Mouse (Mus musculus): Measurements from ENCODE around the gene Nsmf. TPM values are rescaled to one million over a fixed set of nuclear protein-coding genes. Genes with fewer than 3 reads are reported as not detected.

The Nsmf gene
- polyA plus RNA-seq, 1 experiment from 2014 or later = 57.2 TPM

GRCm38 (mm10) chr2:25072398-25072797 is 18.2 kb downstream of the Nsmf start:
- H3K36me3 ChIP-seq (ENCODE audit: control insufficient read depth, insufficient read depth, low read length) = no peaks in the 10 kb centered on the region
- 88% methylated on average over 4 of the region's 4 CpGs for WGBS
- no peak overlapping the region for H3K4me3 ChIP-seq (replicated peaks; ENCODE audit: low read length)
- no peak overlapping the region for H3K4me2 ChIP-seq (ENCODE audit: low read depth, low read length)
- H3K27ac ChIP-seq (ENCODE audit: low read length) = no peak overlapping the region
- H3K9ac ChIP-seq (ENCODE audit: low read length) = no peak overlapping the region
- no peak for ATAC-seq (ENCODE audit: insufficient read depth, low FRiP score)
- no peaks in the 10 kb centered on the region for H3K27me3 ChIP-seq (ENCODE audit: control insufficient read depth, insufficient read depth, low read length)
- H3K4me1 ChIP-seq (ENCODE audit: control insufficient read depth, insufficient read depth, low read length) = no peaks in the 10 kb centered on the region
- H3K9me3 ChIP-seq (replicated peaks; ENCODE audit: control insufficient read depth, low read length) = no peaks in the 10 kb centered on the region

- Histone ChIP-seq H3K9me3 (replicated peaks; ENCODE audit: control insufficient read depth, low read length) (no peaks in the 10 kb centered on the region), H3K4me3 (replicated peaks; ENCODE audit: low read length) (no peak overlapping the region), H3K27me3 (ENCODE audit: control insufficient read depth, insufficient read depth, low read length) (no peaks in the 10 kb centered on the region), H3K9ac (ENCODE audit: low read length) (no peak overlapping the region), H3K36me3 (ENCODE audit: control insufficient read depth, insufficient read depth, low read length) (no peaks in the 10 kb centered on the region), H3K4me1 (ENCODE audit: control insufficient read depth, insufficient read depth, low read length) (no peaks in the 10 kb centered on the region), H3K27ac (ENCODE audit: low read length) (no peak overlapping the region), H3K4me2 (ENCODE audit: low read depth, low read length) (no peak overlapping the region)
- WGBS = 56% methylated on average over 4 of the region's 4 CpGs
- no peak for ATAC-seq (ENCODE audit: insufficient read depth, low FRiP score)
Measured at GRCm38 (mm10) chr2:25075506-25075905, 21.4 kb downstream of the Nsmf start.

- no peaks in the 10 kb centered on the region for H3K27me3 ChIP-seq (ENCODE audit: control insufficient read depth, insufficient read depth, low read length)
- no peak overlapping the region for H3K9ac ChIP-seq (ENCODE audit: low read length)
- no peaks in the 10 kb centered on the region for H3K36me3 ChIP-seq (ENCODE audit: control insufficient read depth, insufficient read depth, low read length)
- no peaks in the 10 kb centered on the region for H3K9me3 ChIP-seq (replicated peaks; ENCODE audit: control insufficient read depth, low read length)
- no peak overlapping the region for H3K27ac ChIP-seq (ENCODE audit: low read length)
- 42% methylated on average over 1 of the region's 1 CpGs for WGBS
- ATAC-seq (ENCODE audit: insufficient read depth, low FRiP score) = no peak
- H3K4me1 ChIP-seq (ENCODE audit: control insufficient read depth, insufficient read depth, low read length) = no peaks in the 10 kb centered on the region
- no peak overlapping the region for H3K4me2 ChIP-seq (ENCODE audit: low read depth, low read length)
- no peak overlapping the region for H3K4me3 ChIP-seq (replicated peaks; ENCODE audit: low read length)
Measured at GRCm38 (mm10) chr2:25078967-25079366, 24.8 kb downstream of the Nsmf start.

- Histone ChIP-seq H3K36me3 (ENCODE audit: control insufficient read depth, insufficient read depth, low read length) (no peaks in the 10 kb centered on the region), H3K4me3 (replicated peaks; ENCODE audit: low read length) (no peak within 1 kb of the TSS), H3K9ac (ENCODE audit: low read length) (no peak within 1 kb of the TSS), H3K4me2 (ENCODE audit: low read depth, low read length) (no peak within 1 kb of the TSS), H3K27ac (ENCODE audit: low read length) (no peak within 1 kb of the TSS), H3K27me3 (ENCODE audit: control insufficient read depth, insufficient read depth, low read length) (no peaks in the 10 kb centered on the region), H3K9me3 (replicated peaks; ENCODE audit: control insufficient read depth, low read length) (no peaks in the 10 kb centered on the region), H3K4me1 (ENCODE audit: control insufficient read depth, insufficient read depth, low read length) (no peaks in the 10 kb centered on the region)
- peak; percentile 47; the same call in 1 of the 2 replicates for ATAC-seq (ENCODE audit: insufficient read depth, low FRiP score)
- 47% methylated on average over 5 of the region's 5 CpGs for WGBS
Measured at GRCm38 (mm10) chr2:25080076-25080475, 25.9 kb downstream of the Nsmf start, which contains the start of gene Entpd8. Gene Entpd8, plus strand, starts transcription at chr2:25080304.

GRCm38 (mm10) chr2:25083697-25084096 is 29.5 kb downstream of the Nsmf start:
- Histone ChIP-seq H3K4me2 (ENCODE audit: low read depth, low read length) (no peak overlapping the region), H3K36me3 (ENCODE audit: control insufficient read depth, insufficient read depth, low read length) (no peaks in the 10 kb centered on the region), H3K27ac (ENCODE audit: low read length) (no peak overlapping the region), H3K4me3 (replicated peaks; ENCODE audit: low read length) (no peak overlapping the region), H3K9ac (ENCODE audit: low read length) (no peak overlapping the region), H3K27me3 (ENCODE audit: control insufficient read depth, insufficient read depth, low read length) (no peaks in the 10 kb centered on the region), H3K9me3 (replicated peaks; ENCODE audit: control insufficient read depth, low read length) (no peaks in the 10 kb centered on the region), H3K4me1 (ENCODE audit: control insufficient read depth, insufficient read depth, low read length) (no peaks in the 10 kb centered on the region)
- 69% methylated on average over 4 of the region's 4 CpGs for WGBS
- ATAC-seq (ENCODE audit: insufficient read depth, low FRiP score) = peak; percentile 71; the same call in 1 of the 2 replicates

GRCm38 (mm10) chr2:25085571-25085970 is 31.4 kb downstream of the Nsmf start:
- no peak for ATAC-seq (ENCODE audit: insufficient read depth, low FRiP score)
- Histone ChIP-seq H3K27me3 (ENCODE audit: control insufficient read depth, insufficient read depth, low read length) (no peaks in the 10 kb centered on the region), H3K27ac (ENCODE audit: low read length) (no peak overlapping the region), H3K4me3 (replicated peaks; ENCODE audit: low read length) (no peak overlapping the region), H3K9ac (ENCODE audit: low read length) (no peak overlapping the region), H3K4me2 (ENCODE audit: low read depth, low read length) (no peak overlapping the region), H3K9me3 (replicated peaks; ENCODE audit: control insufficient read depth, low read length) (no peaks in the 10 kb centered on the region), H3K4me1 (ENCODE audit: control insufficient read depth, insufficient read depth, low read length) (no peaks in the 10 kb centered on the region), H3K36me3 (ENCODE audit: control insufficient read depth, insufficient read depth, low read length) (no peaks in the 10 kb centered on the region)
- WGBS = 90% methylated on average over 5 of the region's 5 CpGs

- Histone ChIP-seq H3K4me2 (ENCODE audit: low read depth, low read length) (no peak overlapping the region), H3K9me3 (replicated peaks; ENCODE audit: control insufficient read depth, low read length) (no peaks in the 10 kb centered on the region), H3K27ac (ENCODE audit: low read length) (no peak overlapping the region), H3K4me3 (replicated peaks; ENCODE audit: low read length) (no peak overlapping the region), H3K27me3 (ENCODE audit: control insufficient read depth, insufficient read depth, low read length) (no peaks in the 10 kb centered on the region), H3K4me1 (ENCODE audit: control insufficient read depth, insufficient read depth, low read length) (no peaks in the 10 kb centered on the region), H3K36me3 (ENCODE audit: control insufficient read depth, insufficient read depth, low read length) (no peaks in the 10 kb centered on the region), H3K9ac (ENCODE audit: low read length) (no peak overlapping the region)
- 88% methylated on average over 2 of the region's 2 CpGs for WGBS
- ATAC-seq (ENCODE audit: insufficient read depth, low FRiP score) = no peak
Measured at GRCm38 (mm10) chr2:25087842-25088241, 33.7 kb downstream of the Nsmf start.

- Histone ChIP-seq H3K36me3 (ENCODE audit: control insufficient read depth, insufficient read depth, low read length) (no peaks in the 10 kb centered on the region), H3K4me2 (ENCODE audit: low read depth, low read length) (no peak overlapping the region), H3K9me3 (replicated peaks; ENCODE audit: control insufficient read depth, low read length) (no peaks in the 10 kb centered on the region), H3K4me1 (ENCODE audit: control insufficient read depth, insufficient read depth, low read length) (no peaks in the 10 kb centered on the region), H3K9ac (ENCODE audit: low read length) (no peak overlapping the region), H3K27me3 (ENCODE audit: control insufficient read depth, insufficient read depth, low read length) (no peaks in the 10 kb centered on the region), H3K4me3 (replicated peaks; ENCODE audit: low read length) (no peak overlapping the region), H3K27ac (ENCODE audit: low read length) (no peak overlapping the region)
- WGBS = 81% methylated on average over 3 of the region's 3 CpGs
- ATAC-seq (ENCODE audit: insufficient read depth, low FRiP score) = no peak
Measured at GRCm38 (mm10) chr2:25088636-25089035, 34.5 kb downstream of the Nsmf start.

- Histone ChIP-seq H3K36me3 (ENCODE audit: control insufficient read depth, insufficient read depth, low read length) (no peaks in the 10 kb centered on the region), H3K9ac (ENCODE audit: low read length) (peak overlapping the region; percentile 49), H3K27me3 (ENCODE audit: control insufficient read depth, insufficient read depth, low read length) (no peaks in the 10 kb centered on the region), H3K27ac (ENCODE audit: low read length) (no peak overlapping the region), H3K9me3 (replicated peaks; ENCODE audit: control insufficient read depth, low read length) (no peaks in the 10 kb centered on the region), H3K4me1 (ENCODE audit: control insufficient read depth, insufficient read depth, low read length) (0 out of 2 replicates have a peak, but pooled peaks cover 8% of the 10 kb centered on the region), H3K4me3 (replicated peaks; ENCODE audit: low read length) (peak overlapping the region; percentile 27), H3K4me2 (ENCODE audit: low read depth, low read length) (peak overlapping the region; percentile 43)
- 41% methylated on average over 17 of the region's 17 CpGs for WGBS
- ATAC-seq (ENCODE audit: insufficient read depth, low FRiP score) = peak; percentile 34; the same call in 1 of the 2 replicates
Measured at GRCm38 (mm10) chr2:25094785-25095108, 40.6 kb downstream of the Nsmf start.
